Mouse (Mus musculus) liver, postnatal 0 days (tissue): ENCODE measurements around the gene Slc6a1.

ENCODE experiments used
- CTCF ChIP-seq: sonication (generic); IDR thresholded peaks from 2 replicates; pipeline ENCODE4 v1.5.1; 2016; ENCODE audit warnings: antibody characterized with exemption, low read depth
- EP300 ChIP-seq: IDR thresholded peaks from 2 replicates; pipeline ENCODE4 v1.6.1; 2016; ENCODE audit warnings: antibody characterized with exemption, low read depth, mild to moderate bottlenecking

DNA sequence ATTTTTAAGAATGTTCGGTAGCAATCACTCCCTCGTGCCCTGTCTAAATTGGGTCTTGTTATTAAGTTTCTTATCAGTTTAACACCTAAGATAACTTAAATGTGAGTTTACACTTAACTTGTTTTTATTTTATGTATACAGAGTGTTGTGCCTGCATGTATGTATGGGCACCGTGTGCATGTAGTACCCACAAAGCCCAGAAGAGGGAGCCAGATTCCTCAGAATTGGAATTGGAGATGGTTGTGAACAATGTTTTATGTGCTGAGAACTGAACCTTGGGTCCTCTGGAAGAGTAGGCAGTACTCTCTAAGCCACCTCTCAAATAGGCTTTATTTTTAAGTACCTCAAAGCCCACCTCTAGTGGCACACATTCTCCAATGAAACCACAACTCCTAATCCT, 38.7 kb downstream of the Slc6a1 start:
- peak; percentile 48 for TF ChIP-seq CTCF
- TF ChIP-seq EP300, result no peak
